ENCODE assay signal across 13 mouse cellular contexts in genomic region chr3:129930213-129930778, GRCm38 (mm10). TPM values are rescaled to one million over a fixed set of nuclear protein-coding genes. Genes with fewer than 3 reads are reported as not detected.
DNase-seq lines count a peak whose midpoint lies in the region; ATAC-seq and TF ChIP-seq lines count a peak whose summit lies in the region.
"Had no signal": no experiment of that assay in that cellular context is flagged by ENCODE, and none has a peak within 500 bp of the region (broad histone marks: within the 10 kb centered on the region; RNA-seq: fewer than 3 reads in every experiment).

No protein-coding gene starts in this region.

- no peak overlapping the region for H3K4me3 ChIP-seq in heart, embryonic 12.5 days
- H3K4me3 ChIP-seq in limb, embryonic 14.5 days (replicated peaks; ENCODE audit: low read length) = no peak overlapping the region
- H3K4me3 ChIP-seq: midbrain, embryonic 13.5 days had no signal

- TF ChIP-seq POLR2A in limb, embryonic 14.5 days (IDR thresholded peaks at IDR 0.05; ENCODE audit: borderline replicate concordance, extremely low read depth, insufficient read depth, insufficient read length) = no peak

- H3K9me3 ChIP-seq in heart, embryonic 12.5 days (replicated peaks) = no peaks in the 10 kb centered on the region
- no peaks in the 10 kb centered on the region for H3K9me3 ChIP-seq in limb, embryonic 14.5 days (ENCODE audit: control insufficient read depth, low read length)
- H3K9me3 ChIP-seq: midbrain, embryonic 13.5 days had no signal

- no peaks in the 10 kb centered on the region for H3K4me1 ChIP-seq in heart, embryonic 12.5 days (replicated peaks)
- H3K4me1 ChIP-seq in limb, embryonic 14.5 days (ENCODE audit: control insufficient read depth, insufficient read depth, low read length) = no peaks in the 10 kb centered on the region
- H3K4me1 ChIP-seq: midbrain, embryonic 13.5 days had no signal

- DNase-seq in heart, adult 18-20 months = peak; percentile 41 to 58
- peak; percentile 17 for DNase-seq in right cerebral cortex, adult 18-20 months
- DNase-seq in right cerebral cortex, postnatal 4 days = no peak
- DNase-seq in adrenal gland, postnatal 36 days = peak; percentile 12 to 43
- peak; percentile 9 for DNase-seq in limb, embryonic 14.5 days (ENCODE audit: low spot score)
- DNase-seq: lung, postnatal 4 days had no signal

- ATAC-seq in heart, embryonic 12.5 days (ENCODE audit: insufficient number of reproducible peaks, low FRiP score) = no peak
- ATAC-seq in limb, embryonic 14.5 days (ENCODE audit: low FRiP score, low read depth) = no peak; the same call in 1 of the 2 replicates
- no peak for ATAC-seq in inflammation-experienced regulatory T-cells, adult 6 months
- ATAC-seq: activated CD4-positive, CD25-positive, alpha-beta regulatory T cell, adult 4 months; CD4-positive, CD25-positive, alpha-beta regulatory T cell, adult 4 months; hindbrain, postnatal 0 days; midbrain, embryonic 13.5 days had no signal

- 62% methylated on average over 6 of the region's 6 CpGs for WGBS in heart, embryonic 12.5 days
- 55% methylated on average over 6 of the region's 6 CpGs for WGBS in limb, embryonic 14.5 days

- H3K4me2 ChIP-seq in heart, embryonic 12.5 days = no peak overlapping the region
- H3K4me2 ChIP-seq in limb, embryonic 14.5 days (replicated peaks; ENCODE audit: low read depth, low read length, severe bottlenecking) = no peak overlapping the region
- H3K4me2 ChIP-seq: midbrain, embryonic 13.5 days had no signal

- no peak overlapping the region for H3K9ac ChIP-seq in heart, embryonic 12.5 days
- no peak overlapping the region for H3K9ac ChIP-seq in limb, embryonic 14.5 days (ENCODE audit: low read depth, low read length, severe bottlenecking)
- H3K9ac ChIP-seq: liver, embryonic 14.5 days; midbrain, embryonic 13.5 days had no signal

- no peak overlapping the region for H3K27ac ChIP-seq in heart, embryonic 12.5 days (ENCODE audit: poor library complexity, severe bottlenecking)
- H3K27ac ChIP-seq in limb, embryonic 14.5 days (replicated peaks; ENCODE audit: low read depth, low read length) = no peak overlapping the region
- H3K27ac ChIP-seq: hindbrain, postnatal 0 days; liver, embryonic 14.5 days; midbrain, embryonic 13.5 days had no signal

- H3K27me3 ChIP-seq in heart, embryonic 12.5 days (replicated peaks) = no peaks in the 10 kb centered on the region
- H3K27me3 ChIP-seq in limb, embryonic 14.5 days (ENCODE audit: control insufficient read depth, insufficient read depth, low read length) = no peaks in the 10 kb centered on the region
- H3K27me3 ChIP-seq: midbrain, embryonic 13.5 days had no signal

- no peaks in the 10 kb centered on the region for H3K36me3 ChIP-seq in heart, embryonic 12.5 days
- H3K36me3 ChIP-seq in limb, embryonic 14.5 days (ENCODE audit: control insufficient read depth, insufficient read depth, low read length) = no peaks in the 10 kb centered on the region
- H3K36me3 ChIP-seq: midbrain, embryonic 13.5 days had no signal

RNA-seq across cellular contexts. Expression of gene Casp6, which starts 29.1 kb away (rescaled TPM):
- total RNA-seq in heart, adult 18-20 months (2021) = 10 to 100 TPM; 11.3 to 12.6 TPM
- polyA plus RNA-seq in heart, embryonic 12.5 days (2016; fragmentation: Nextera tagmentation; extraction: Ambion mirVana) = 74.8 and 83.4 TPM in 2 replicates
- 10 to 100 TPM; 28.3 to 44.9 TPM for total RNA-seq in adrenal gland, postnatal 36 days (2021)
- 54.9 and 62.7 TPM in 2 replicates for polyA plus RNA-seq in limb, embryonic 14.5 days (2012; rRNA removed)
- 61.4 and 67.8 TPM in 2 replicates for polyA plus RNA-seq in limb, embryonic 14.5 days (2014; fragmentation: Nextera tagmentation; extraction: Ambion mirVana)
- polyA plus RNA-seq in inflammation-experienced regulatory T-cells, adult 6 months (2017; shearing (Covaris generic)) = 10 to 100 TPM; 55.2 to 62.2 (median 60.7) TPM

RNA-seq across cellular contexts. Expression of gene Mcub, which starts 39.7 kb away (rescaled TPM):
- 1 to 10 TPM; 1.6 to 2.4 TPM for total RNA-seq in heart, adult 18-20 months (2021)
- 3.5 and 3.6 TPM in 2 replicates for polyA plus RNA-seq in heart, embryonic 12.5 days (2016; fragmentation: Nextera tagmentation; extraction: Ambion mirVana)
- total RNA-seq in adrenal gland, postnatal 36 days (2021) = 10 to 100 TPM in 1 of 2 experiments, 1 to 10 TPM in 1; 8.9 to 11.7 TPM
- 3.8 and 3.9 TPM in 2 replicates for polyA plus RNA-seq in limb, embryonic 14.5 days (2012; rRNA removed)
- 7.2 and 8.6 TPM in 2 replicates for polyA plus RNA-seq in limb, embryonic 14.5 days (2014; fragmentation: Nextera tagmentation; extraction: Ambion mirVana)
- 10 to 100 TPM; 19.8 to 26.4 (median 20.9) TPM for polyA plus RNA-seq in inflammation-experienced regulatory T-cells, adult 6 months (2017; shearing (Covaris generic))

RNA-seq across cellular contexts. Expression of gene Pla2g12a, which starts 51.9 kb away (rescaled TPM):
- total RNA-seq in heart, adult 18-20 months (2021) = 10 to 100 TPM; 46.3 to 61.8 TPM
- 63.3 and 66.1 TPM in 2 replicates for polyA plus RNA-seq in heart, embryonic 12.5 days (2016; fragmentation: Nextera tagmentation; extraction: Ambion mirVana)
- total RNA-seq in adrenal gland, postnatal 36 days (2021) = 10 to 100 TPM; 34.8 to 48.0 TPM
- polyA plus RNA-seq in limb, embryonic 14.5 days (2012; rRNA removed) = 16.4 and 18.0 TPM in 2 replicates
- 26.2 and 27.5 TPM in 2 replicates for polyA plus RNA-seq in limb, embryonic 14.5 days (2014; fragmentation: Nextera tagmentation; extraction: Ambion mirVana)
- 1 to 10 TPM in 2 of 3 experiments, under 1 TPM in 1; 0.92 to 2.5 (median 1.1) TPM for polyA plus RNA-seq in inflammation-experienced regulatory T-cells, adult 6 months (2017; shearing (Covaris generic))

Comparison
In these comparisons a context has a peak if more than half of its experiments do, and no peak if none do; other contexts are left out.
1. RNA of gene Pla2g12a, which starts 51.9 kb away (polyA plus RNA-seq): 63.3 to 66.1 TPM in heart, embryonic 12.5 days and 16.4 to 27.5 TPM in limb, embryonic 14.5 days; 0.92 to 2.5 TPM in inflammation-experienced regulatory T-cells, adult 6 months; every median in the first group is over 4 times any median in the second.